Mouse (Mus musculus): ENCODE data around the gene Gm17581.

DNA sequence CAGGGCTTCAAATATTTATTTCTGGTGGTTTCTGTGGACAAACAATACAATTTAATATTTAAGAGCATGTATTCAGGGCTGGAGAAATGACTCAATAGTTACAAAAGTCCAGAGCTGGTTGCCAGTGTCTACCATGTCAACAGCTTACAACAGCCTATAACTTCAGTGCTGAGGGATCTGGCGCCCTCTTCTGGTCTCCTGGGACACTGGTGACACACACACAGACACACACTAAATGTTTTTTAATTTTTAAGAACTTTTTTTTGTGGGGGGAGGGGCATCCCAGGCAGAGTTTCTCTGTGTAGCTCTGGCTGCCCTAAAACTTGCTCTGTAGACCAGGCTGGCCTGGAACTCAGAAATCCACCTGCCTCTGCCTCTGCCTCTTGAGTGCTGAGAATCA, 20.1 kb upstream of the Gm17581 start:
- no peak for TF ChIP-seq POLR2A (IDR thresholded peaks at IDR 0.05; ENCODE audit: extremely low read depth, insufficient read depth, low read length)
- TF ChIP-seq CTCF (IDR thresholded peaks at IDR 0.05; ENCODE audit: extremely low read depth, insufficient read depth, low read length) = 0 out of 2 replicates have a peak, but pooled peaks have one; percentile 27

Data from cortical plate, adult 2 months (tissue).